Mouse (Mus musculus) olfactory bulb, adult 2 months (tissue): ENCODE results near the gene Arhgef40. TPM values are rescaled to one million over a fixed set of nuclear protein-coding genes. Genes with fewer than 3 reads are reported as not detected.

Experiments used
- H3K27ac ChIP-seq: fragments of 200-500 bp; 2 replicates; pipeline ENCODE4 v1.5.1; 2012; ENCODE audit warnings: low read depth, low read length; ENCODE audit not compliant: insufficient read depth
- H3K4me1 ChIP-seq: fragments of 200-500 bp; 2 replicates; pipeline ENCODE4 v1.6.1; 2012; ENCODE audit warnings: low read length; ENCODE audit not compliant: control insufficient read depth, insufficient read depth
- H3K4me3 ChIP-seq: fragments of 200-500 bp; 2 replicates; pipeline ENCODE4 v1.5.1; 2012; ENCODE audit warnings: mild to moderate bottlenecking, low read depth, low read length, moderate library complexity; ENCODE audit not compliant: insufficient read depth
- CTCF ChIP-seq: fragments of 200-500 bp; IDR thresholded peaks from 2 replicates; pipeline ENCODE4 v1.5.1; 2012; ENCODE audit warnings: low read depth, mild to moderate bottlenecking, low read length, moderate library complexity; ENCODE audit not compliant: insufficient read depth
- POLR2A ChIP-seq: fragments of 200-500 bp; IDR thresholded peaks from 2 replicates; pipeline ENCODE4 v1.6.1; 2012; ENCODE audit warnings: mild to moderate bottlenecking, low read depth, low read length, moderate library complexity; ENCODE audit not compliant: insufficient read depth
- WGBS: fragments of 180-500 bp; shearing (Covaris S2); methylation state at CpG from one replicate; pipeline ENCODE4 v1.1.7; 2018; 5-methylcytosine and 5-hydroxymethylcytosine counted together
- polyA plus RNA-seq: library from polyadenylated mRNA; stranded (reverse); fragments of >200 nt; gene quantifications from 2 replicates; pipeline ENCODE4 v1.2.4, GENCODE M21; 2012; ENCODE audit warnings: low replicate concordance; ENCODE audit not compliant: missing spikeins, insufficient read depth, insufficient read length

Arhgef40 gene
- polyA plus RNA-seq, 1 experiment: not detected

DNA sequence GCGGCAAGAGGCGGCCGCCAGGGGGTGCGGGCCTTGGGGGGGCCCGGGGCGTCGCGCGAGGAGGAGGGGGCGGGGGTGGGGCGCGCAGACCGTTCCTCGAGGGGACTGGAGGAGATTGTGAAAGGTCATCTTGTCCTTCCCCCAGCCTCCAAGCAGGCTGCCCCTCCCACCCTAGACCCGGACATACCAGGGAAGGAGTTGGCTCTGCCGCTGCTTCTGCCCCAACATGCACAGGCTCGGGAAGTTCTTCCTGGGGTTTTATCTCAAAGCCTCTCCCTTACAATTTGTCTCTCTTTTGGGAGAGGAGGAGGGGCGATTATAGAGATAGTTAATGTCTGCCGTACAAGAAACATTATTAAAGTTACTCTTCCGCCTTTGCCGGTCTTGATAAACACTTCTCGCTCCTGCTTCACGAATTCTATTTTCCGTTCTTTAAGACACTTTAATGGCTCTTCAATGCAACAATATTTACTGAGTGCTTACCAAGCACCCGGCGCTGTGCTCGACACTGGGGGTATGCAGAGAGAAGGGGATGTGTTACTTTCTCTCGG is 30.3 kb downstream of the Arhgef40 start:
- WGBS: under 1% methylated on average over 26 of the region's 28 CpGs
- H3K27ac ChIP-seq: peak overlapping the region; percentile 83
- H3K4me1 ChIP-seq: peaks cover 20% of the 10 kb centered on the region
- no peak for TF ChIP-seq CTCF
- TF ChIP-seq POLR2A: 0 out of 2 replicates have a peak, but pooled peaks have one; percentile 25
- H3K4me3 ChIP-seq: peak overlapping the region; percentile 60

DNA sequence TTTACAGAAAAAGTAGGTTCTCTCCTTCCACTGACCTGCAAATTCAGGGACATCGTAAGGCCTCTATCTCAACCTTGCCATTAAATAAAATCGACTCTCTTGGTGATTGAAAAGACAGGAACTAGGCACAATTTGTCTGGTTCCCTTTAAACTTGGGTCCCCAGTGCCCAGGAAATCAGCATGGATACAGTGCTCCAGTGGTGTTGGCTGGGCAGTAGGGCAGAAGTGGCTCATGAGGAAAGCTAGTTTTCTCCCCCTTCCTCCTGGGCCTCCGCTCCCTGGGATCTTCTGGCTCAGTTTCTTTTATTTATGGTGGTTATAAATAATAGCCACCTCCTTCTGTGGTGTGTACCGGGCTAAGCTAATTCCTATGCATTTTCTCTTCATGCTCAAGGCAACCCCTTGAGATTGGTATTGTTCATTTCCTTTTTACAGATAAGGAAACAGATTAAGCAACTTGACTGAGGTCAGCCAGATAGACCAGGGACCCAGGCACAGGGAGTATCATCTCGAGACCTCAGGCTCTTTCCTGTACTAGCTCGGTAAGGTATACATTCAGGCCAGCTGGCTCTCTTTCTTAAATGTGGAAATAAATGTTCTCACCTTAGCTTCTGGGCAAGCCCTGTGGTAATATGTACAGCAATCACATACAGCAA is 31.1 kb downstream of the Arhgef40 start, which contains the start of gene Tmem253:
TSS of gene Tmem253 (plus strand) at position 214 of the 656 bp plus-strand sequence.
- peak within 1 kb of the TSS; percentile 83 for H3K27ac ChIP-seq
- peaks cover 15% of the 10 kb centered on the region for H3K4me1 ChIP-seq
- 18% methylated on average over 6 of the region's 6 CpGs for whole genome bisulfite sequencing

DNA sequence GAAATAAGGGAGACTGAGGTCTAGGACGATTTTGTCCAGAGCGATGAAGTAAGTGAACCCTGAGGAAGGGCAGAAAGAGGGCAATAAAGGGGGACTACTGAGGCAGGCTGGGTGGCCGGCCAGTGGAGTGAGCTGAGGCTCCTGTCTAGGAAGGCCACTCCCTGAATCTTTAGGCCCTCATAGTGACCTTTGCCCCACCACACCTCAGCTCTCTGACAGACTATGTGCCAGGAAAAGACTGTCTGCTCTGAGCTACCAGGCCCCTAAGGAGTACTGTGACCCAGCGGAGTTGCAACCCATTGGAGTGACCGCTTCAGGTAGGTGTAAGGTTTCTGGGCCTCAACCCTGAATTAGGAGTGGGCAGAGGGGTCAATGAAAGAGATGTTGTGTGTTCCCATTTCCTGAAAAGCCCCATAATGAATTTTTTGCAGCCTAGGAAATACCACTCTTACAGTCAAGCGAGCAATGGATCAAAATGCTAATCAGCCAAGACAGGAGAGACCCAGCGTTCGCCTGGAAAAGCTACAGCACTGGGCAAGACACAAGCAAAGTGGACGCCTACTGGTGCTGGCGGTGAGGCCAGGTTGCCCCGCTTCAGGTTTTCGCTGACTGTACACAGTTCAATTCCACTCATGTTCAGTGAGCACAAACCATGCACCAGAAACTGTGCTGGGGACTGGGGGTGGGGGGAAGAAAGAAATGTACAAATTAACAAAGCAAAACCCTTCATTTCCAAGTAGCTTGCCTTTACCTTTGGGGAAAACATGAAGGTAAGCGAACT is 32.3 kb downstream of the Arhgef40 start:
- TF ChIP-seq POLR2A (no peak), CTCF (no peak)
- H3K4me3 ChIP-seq: no peak overlapping the region
- H3K4me1 ChIP-seq: peaks cover 12% of the 10 kb centered on the region
- WGBS: 81% methylated on average over 13 of the region's 13 CpGs
- H3K27ac ChIP-seq: no peak overlapping the region

More for the DNA sequence above, 31.1 kb downstream of the Arhgef40 start, which contains the start of gene Tmem253:
- peak within 1 kb of the TSS; percentile 60 for H3K4me3 ChIP-seq
- TF ChIP-seq CTCF: no peak
- no peak for TF ChIP-seq POLR2A

DNA sequence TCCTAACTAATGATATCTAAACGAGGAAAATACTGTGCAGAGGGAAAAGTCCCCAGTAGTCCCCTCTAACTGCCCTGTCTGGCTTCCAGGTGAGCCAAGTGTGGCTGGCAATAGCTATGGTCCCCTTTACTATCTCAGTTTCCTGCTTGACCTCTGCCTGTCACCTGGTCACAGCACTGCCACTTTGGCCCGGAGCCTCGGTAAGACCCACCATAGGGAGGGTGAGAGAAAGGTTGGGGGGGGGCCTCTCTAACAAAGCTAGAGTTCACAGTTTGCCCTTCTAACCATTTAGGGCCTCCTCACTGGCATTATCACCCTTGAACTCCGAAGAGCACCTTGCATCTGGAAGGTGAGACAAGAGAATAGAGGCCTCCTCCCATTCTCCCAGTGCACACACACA is 33.1 kb downstream of the Arhgef40 start:
- 90% methylated on average over 4 of the region's 4 CpGs for WGBS
- no peak overlapping the region for H3K27ac ChIP-seq
- TF ChIP-seq CTCF: no peak
- no peak for TF ChIP-seq POLR2A
- no peak overlapping the region for H3K4me3 ChIP-seq
- H3K4me1 ChIP-seq: peaks cover 12% of the 10 kb centered on the region

DNA sequence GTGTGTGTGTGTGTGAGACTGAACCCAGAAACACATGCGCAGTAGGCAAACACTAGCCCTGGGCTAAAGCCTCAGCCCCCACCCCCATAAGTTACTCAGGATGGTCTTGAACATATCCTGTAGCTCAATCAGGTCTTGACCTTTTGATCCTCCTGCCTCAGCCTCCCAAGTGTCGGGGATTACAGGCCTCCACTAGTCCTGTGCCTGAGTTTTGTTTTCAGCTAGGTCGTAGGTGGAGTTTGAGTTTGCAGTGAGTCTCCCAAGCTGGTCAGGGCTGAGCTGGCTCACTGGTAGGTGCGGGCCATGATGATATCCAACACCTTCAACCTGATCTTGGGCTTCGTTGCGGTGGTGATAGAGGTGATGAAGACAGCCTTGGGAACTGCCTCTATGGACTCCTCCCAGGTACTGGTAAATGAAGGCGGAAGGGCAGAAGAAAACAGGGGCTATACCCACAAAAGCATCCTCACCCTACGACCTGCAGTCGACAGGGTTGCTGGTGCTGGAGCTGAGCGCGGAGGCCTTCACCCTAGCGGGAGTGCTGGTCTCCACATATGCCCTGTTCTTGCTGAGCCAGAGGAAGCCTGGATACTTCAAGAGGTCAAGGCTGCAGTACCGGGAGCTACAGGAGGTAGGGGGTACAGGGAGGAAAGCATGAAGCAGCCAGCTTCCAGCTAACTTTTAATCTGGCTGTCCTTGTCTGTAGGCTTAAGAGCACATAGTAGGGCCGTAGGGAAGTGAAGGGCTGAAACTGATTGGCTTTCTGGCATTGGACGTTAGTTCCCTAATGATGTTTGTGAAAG is 33.9 kb downstream of the Arhgef40 start:
- TF ChIP-seq CTCF: no peak
- no peak for TF ChIP-seq POLR2A
- Histone ChIP-seq H3K27ac (peak overlapping the region; percentile 98), H3K4me1 (peaks cover 16% of the 10 kb centered on the region), H3K4me3 (peak overlapping the region; percentile 5)
- 82% methylated on average over 15 of the region's 15 CpGs for whole genome bisulfite sequencing

DNA sequence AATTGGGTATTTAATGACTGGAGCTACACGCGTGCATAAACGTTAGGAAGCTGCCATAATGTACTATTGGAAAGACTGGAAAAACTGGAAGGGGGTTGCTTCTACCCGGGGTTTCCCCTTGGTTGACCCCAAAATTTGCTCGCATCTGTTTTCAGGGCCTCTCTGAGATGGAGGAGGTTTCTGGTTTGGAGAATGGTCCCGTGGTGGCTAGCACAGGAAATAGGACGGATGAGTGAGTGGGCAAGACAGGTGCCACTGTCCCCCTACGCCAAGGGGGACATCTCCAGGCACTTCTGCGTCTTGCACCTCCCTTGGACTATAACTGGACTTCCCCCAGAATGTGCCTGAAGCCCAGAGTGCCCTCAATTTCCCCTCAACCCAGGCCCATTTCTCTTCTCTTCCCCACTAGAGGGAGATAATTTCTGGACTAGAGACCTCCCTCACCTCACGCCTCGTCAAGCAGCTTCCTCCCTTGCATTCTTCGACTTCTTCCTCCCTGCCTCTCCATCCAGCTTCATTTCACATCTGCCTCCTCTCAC is 34.6 kb downstream of the Arhgef40 start:
- 13% methylated on average over 12 of the region's 12 CpGs for WGBS
- TF ChIP-seq CTCF (peak; percentile 54), POLR2A (no peak)
- peaks cover 16% of the 10 kb centered on the region for H3K4me1 ChIP-seq
- H3K4me3 ChIP-seq: peak overlapping the region; percentile 70
- peak overlapping the region; percentile 98 for H3K27ac ChIP-seq

DNA sequence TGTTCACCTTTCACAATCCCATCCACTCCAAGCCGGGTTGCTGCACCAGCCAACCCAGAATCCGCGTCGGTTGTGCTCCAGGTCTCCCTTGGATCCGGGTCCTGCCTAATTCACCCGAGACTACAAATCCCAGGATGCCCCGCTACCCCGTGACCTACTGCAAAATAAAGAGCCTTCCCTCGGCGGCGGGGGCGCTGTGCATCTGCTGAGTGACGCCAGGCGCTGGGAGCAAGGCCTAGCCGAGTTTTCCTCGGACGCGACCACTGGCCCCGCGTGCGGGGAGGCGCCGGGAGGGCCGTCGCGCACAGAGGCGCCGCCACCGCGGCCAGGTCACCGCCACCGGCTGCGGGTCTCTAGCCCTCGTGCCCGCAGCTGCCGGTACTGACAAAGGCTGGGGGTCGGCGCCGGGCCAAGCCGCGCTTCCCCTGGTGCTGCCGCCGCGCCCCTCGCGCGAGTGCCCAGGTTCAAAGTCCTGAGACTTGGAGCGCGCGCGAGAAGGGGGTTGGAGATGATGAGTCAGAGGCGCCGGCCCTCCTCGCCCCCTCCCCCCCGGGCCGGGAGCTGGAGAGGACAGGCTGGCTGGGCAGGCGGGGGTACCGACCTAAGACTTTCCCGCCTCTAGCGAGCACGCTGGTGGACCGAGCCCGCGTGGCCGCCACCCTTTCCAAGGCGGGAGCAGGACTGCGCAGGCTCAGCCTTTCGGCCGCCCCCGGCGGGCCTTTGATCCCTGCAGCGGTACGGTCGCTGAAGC is 35.2 kb downstream of the Arhgef40 start:
- TF ChIP-seq CTCF (no peak), POLR2A (peak; percentile 68)
- WGBS: under 1% methylated on average over 74 of the region's 74 CpGs

DNA sequence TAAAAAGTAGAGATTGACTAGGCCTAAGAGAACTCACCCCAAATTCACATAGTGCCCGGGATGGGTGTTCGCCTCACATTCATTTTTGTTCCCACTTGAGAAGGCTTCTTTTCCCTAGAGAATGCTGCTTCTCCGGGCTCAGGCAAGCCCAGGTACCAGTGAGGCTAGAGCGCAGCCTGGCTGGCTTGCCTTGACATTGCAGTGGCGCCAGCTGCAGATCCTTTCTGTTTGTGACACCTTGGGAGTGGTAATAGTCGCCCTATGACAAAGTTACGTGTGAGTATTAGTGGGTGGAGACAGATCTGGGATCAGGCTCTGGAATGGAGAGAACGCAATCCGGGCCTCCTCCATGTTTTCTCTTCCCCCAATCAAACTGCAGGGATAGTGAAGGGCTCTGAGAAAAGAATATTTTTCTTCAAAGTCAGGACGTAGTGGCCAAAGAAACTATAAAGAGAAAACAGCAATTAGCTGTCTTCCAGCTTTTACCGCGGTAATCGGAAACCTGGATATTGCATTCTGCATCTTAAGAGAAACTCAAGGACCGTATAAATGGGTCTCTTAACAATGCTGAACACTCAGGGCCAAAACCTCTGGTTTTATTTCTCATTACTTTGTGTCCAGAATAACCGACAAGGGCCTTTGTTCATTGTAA is 36.1 kb downstream of the Arhgef40 start, which contains the start of gene Zfp219:
TSS of gene Zfp219 (minus strand) at position 248 of the 652 bp plus-strand sequence.
- TF ChIP-seq CTCF (peak; percentile 41; the same call in 1 of the 2 replicates), POLR2A (no peak)
- 2% methylated on average over 15 of the region's 15 CpGs for WGBS
- H3K4me1 ChIP-seq: peaks cover 14% of the 10 kb centered on the region
- H3K4me3 ChIP-seq: peak within 1 kb of the TSS; percentile 70
- peak within 1 kb of the TSS; percentile 97 for H3K27ac ChIP-seq

More for the DNA sequence above, 35.2 kb downstream of the Arhgef40 start:
- H3K4me1 ChIP-seq: peaks cover 16% of the 10 kb centered on the region
- H3K27ac ChIP-seq: peak overlapping the region; percentile 98
- H3K4me3 ChIP-seq: peak overlapping the region; percentile 70
